Mouse (Mus musculus) adrenal gland, adult 18-20 months (tissue): Measurements from ENCODE around the gene Fam89b. TPM values are rescaled to one million over a fixed set of nuclear protein-coding genes. Genes with fewer than 3 reads are reported as not detected.

Experiments used
- DNase-seq, 2 experiments: peaks; one replicate each; pipeline ENCODE4 v3.0.0; 2021 to 2022; ENCODE audit warnings: low spot score in 2 of 2
- long read RNA-seq, 2 experiments: library from polyadenylated mRNA; stranded (forward); transcript quantifications; one replicate each; pipeline ENCODE4 v2.0.0; 2021
- total RNA-seq, 2 experiments: library from RNA; stranded (reverse); gene quantifications; 1 replicate in 1 of 2; 2 replicates in 1 of 2; pipeline ENCODE4 v1.2.3; 2021

Gene Fam89b
- total RNA-seq = 10 to 100 TPM; 42.9 to 61.5 TPM
- long read RNA-seq, experiment 1, transcript Fam89b-201 (2 exons, 1,197 nt) = major isoform, 16 of 18 reads
- long read RNA-seq, experiment 1, partial matches to known transcripts = 0 of 18 reads
- long read RNA-seq, experiment 1, other reads (novel, unspliced or antisense) = 0 of 18 reads
- long read RNA-seq, experiment 2, transcript Fam89b-202 (2 exons, 1,189 nt) = minor isoform, 7 of 89 reads
- long read RNA-seq, experiment 2, transcript Fam89b-201 (2 exons, 1,197 nt) = major isoform, 74 of 89 reads
- long read RNA-seq, experiment 2, transcript Fam89b-203 (2 exons, 1,160 nt) = minor isoform, 6 of 89 reads
- long read RNA-seq, experiment 2, partial matches to known transcripts = 0 of 89 reads
- long read RNA-seq, experiment 2, other reads (novel, unspliced or antisense) = 2 of 89 reads

- peak; percentile 90 to 91 for DNase-seq
These were observed at the start of gene Fam89b for GRCm38 (mm10) chr19:5729444-5729815. Gene Fam89b, minus strand, starts transcription at chr19:5729653.

DNA sequence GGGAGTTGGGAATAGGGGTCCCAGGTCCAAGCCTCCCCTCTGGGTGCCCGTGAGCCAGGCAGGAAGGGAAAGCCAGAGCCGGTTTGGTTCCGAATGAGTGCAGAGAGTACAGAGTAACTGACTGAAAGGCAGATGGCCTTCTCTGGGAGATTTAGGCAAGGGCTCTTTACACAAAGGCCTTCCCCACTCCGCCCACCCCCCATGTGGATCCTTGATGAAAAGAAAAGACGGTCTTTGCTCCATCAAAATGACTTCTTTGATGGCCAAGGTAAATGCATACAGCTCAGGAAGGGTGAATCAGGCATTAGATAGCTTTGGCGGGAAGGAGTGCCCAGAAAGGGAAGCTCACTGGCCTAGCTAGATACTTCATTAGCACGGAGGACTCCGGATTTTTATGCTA lies 48.9 kb upstream of the Fam89b start:
- no peak for DNase-seq

GRCm38 (mm10) chr19:5777387-5778032 lies 48.1 kb upstream of the Fam89b start:
- no peak for DNase-seq

- peak; percentile 96 to 97 for DNase-seq
These were observed 41.7 kb upstream of the Fam89b start, which contains the start of gene Scyl1 for GRCm38 (mm10) chr19:5770925-5771860. Gene Scyl1, minus strand, starts transcription at chr19:5771419.

DNA sequence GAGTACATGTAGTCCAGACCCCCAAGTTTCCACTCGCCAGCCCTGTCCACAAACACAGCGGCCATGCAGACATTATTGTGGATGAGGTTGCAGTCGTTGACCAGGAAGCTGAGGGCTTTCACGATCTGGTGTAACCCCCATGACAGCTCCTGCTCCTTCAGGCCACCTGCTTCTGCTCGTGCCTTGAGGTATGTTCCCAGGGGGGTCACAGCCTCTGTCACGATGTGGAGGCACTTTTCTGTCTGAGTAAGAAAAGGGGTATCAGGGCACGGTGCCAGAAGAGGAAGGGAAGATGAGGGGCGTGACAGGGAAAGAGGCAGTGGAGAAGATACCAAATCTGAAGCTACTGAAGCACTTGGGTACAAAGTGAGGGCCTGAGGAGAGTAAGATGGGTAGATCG lies 40.9 kb upstream of the Fam89b start:
- no peak for DNase-seq

DNA sequence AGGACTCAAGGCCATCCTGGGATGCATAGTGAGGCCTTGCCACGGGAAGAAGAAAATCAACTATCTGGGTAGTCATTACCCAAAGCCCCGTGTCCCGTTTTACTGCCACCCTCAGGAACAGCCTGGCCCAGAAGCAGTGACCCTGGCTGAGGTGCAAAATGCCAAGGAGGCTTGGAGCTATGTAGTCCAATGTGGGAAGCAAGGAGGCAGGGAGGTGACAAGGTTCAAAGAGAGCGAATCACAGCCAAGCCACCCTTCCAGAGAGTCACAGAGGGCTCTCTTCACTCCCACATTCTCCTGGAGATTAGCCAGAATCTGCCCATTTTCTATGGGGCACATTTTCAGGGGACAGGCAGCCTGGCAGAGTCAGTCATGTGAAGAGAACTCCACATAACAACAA lies 37.8 kb upstream of the Fam89b start:
- no peak for DNase-seq

- DNase-seq = no peak
These were observed 33.7 kb upstream of the Fam89b start for GRCm38 (mm10) chr19:5763163-5763562.

- DNase-seq = no peak
These were observed 29.5 kb upstream of the Fam89b start for GRCm38 (mm10) chr19:5758878-5759403.

DNA sequence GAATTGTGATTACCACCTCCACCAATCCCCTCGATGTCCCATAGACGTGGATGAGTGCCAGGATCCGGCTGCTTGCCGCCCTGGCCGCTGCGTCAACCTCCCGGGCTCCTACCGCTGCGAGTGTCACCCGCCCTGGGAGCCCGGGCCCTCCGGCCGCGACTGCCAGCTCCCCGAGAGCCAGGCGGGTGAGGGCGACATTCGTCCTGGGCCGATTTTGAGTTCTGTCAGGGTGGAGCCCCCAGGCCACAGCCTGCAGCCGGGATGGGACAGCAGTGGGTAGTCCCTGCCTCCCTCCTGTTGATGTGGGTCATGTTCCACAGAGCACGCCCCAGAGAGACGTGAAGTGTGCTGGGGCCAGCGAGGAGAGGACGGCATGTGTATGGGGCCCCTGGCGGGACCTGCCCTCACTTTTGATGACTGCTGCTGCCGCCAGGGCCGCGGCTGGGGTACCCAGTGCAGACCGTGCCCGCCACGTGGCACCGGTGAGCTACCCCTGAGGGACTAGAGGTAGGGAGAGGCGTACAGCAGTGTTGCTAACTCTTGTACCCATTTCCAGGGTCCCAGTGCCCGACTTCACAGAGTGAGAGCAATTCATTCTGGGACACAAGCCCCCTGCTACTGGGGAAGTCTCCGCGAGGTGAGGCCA lies 27.7 kb upstream of the Fam89b start:
- no peak for DNase-seq

GRCm38 (mm10) chr19:5756321-5756985 lies 27.0 kb upstream of the Fam89b start:
- no peak for DNase-seq

DNA sequence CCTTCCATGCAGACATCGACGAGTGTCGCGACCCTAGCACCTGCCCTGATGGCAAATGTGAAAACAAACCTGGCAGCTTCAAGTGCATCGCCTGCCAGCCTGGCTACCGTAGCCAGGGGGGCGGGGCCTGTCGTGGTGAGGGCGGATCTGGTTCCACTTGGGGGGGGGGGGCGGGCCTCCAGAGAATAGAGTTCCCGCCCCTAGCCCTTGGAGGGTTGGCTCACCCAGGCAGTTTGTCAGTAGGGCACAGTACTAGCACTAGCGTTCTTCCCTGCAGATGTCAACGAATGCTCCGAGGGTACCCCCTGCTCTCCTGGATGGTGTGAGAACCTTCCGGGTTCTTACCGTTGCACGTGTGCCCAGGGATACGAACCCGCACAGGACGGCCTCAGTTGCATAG lies 22.3 kb upstream of the Fam89b start:
- peak in 1 of 2 experiments; percentile 58 for DNase-seq

GRCm38 (mm10) chr19:5750951-5751350 lies 21.5 kb upstream of the Fam89b start:
- no peak for DNase-seq

- peak in 1 of 2 experiments; percentile 48 for DNase-seq
These were observed 20.0 kb upstream of the Fam89b start for GRCm38 (mm10) chr19:5749476-5749875.

- no peak for DNase-seq
These were observed 17.5 kb upstream of the Fam89b start for GRCm38 (mm10) chr19:5746907-5747363.

DNA sequence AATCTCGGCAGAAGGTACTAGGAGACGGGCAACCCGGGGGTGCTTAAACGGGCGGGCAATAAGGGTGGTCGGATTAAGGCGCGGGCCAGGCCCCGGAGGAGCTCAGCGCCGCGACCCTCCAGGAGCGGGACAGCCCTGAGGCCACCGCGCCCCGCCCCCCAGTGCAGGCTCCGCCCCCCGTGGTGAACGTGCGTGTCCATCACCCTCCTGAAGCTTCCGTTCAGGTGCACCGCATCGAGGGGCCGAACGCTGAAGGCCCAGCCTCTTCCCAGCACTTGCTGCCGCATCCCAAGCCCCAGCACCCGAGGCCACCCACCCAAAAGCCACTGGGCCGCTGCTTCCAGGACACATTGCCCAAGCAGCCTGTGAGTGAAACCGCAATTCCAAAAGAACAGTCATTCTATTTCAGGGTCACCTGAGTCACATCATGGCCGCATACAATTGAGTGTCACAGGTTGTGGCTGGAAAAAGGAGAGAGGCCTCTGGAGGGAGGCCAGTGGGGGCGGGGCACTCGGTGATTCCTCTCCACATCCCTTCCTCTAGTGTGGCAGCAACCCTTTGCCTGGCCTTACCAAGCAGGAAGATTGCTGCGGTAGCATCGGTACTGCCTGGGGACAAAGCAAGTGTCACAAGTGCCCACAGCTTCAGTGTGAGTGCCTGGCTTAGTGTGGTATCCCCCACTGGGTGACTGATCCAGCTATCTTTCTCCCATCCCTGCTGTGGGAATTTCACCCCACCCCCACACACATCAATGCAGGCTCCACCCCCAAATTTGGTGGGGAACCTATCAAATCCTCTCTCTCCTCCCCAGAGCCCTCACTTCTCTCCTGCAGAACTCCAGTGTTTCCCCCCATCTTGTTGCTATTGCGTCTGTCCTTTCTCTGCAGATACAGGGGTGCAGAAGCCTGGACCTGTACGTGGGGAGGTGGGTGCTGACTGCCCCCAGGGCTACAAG lies 16.6 kb upstream of the Fam89b start:
- peak in 1 of 2 experiments; percentile 62 for DNase-seq

DNA sequence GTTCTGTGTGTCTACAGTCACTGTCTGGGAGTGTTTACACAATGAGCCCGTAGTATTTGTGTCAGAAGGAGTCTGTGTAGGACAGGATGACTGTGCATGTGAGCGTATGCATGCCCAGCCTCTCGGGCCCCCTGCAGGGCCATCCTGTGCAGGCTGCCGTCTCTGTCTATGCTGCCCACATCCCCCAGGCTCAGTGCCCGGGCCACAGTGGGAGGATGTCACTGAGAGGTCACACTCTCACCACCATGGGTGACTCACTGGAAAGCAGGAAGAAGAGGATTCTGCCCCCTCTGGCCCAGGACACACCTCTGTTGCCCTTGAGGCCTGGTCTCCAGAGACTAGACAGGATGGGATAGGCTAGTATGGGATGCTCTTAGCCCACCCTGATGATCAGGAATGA lies 14.1 kb upstream of the Fam89b start:
- peak in 1 of 2 experiments; percentile 55 for DNase-seq

- no peak for DNase-seq
These were observed 12.8 kb upstream of the Fam89b start for GRCm38 (mm10) chr19:5742241-5742641.

DNA sequence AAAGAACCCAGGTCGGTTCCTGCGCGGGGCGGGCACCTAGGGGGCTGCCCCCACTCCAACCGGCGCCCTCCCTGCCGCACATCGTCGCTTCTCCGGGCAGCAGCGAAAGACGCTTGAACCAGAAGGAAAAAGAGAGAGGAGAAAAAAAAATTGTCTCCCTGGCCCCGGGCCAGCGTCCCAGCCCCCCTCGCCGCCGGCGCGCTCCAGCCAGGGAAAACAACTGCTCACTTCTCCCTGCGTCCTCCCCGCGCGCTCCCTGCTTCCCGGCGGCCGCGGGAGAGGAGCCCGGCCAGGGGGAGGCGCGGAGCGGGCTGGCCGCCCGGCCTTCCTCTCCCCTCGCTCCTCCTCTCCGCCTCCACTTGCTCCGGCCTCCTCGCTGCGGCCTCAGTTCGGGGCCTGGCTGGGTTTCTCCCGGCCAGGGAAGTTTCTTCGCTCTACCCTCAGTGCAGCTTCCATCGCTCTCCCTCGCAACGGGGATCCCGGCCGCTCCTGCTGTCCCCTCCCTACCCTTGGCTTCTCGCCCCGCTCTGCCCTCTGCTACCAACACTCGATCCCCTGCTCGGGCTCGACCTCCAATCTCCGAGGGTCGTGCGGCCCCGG lies 12.3 kb upstream of the Fam89b start:
- peak; percentile 78 to 83 for DNase-seq
